Mouse (Mus musculus) embryonic fibroblast, embryonic 13.5 days (primary cell): Measurements from ENCODE around the gene Olr1. TPM values are rescaled to one million over a fixed set of nuclear protein-coding genes. Genes with fewer than 3 reads are reported as not detected.
A peak's percentile ranks its signal among the peaks of the same experiment; 100 is the strongest.

Source experiments
- H3K27ac ChIP-seq: 2 replicates; pipeline ENCODE4 v1.5.1; 2012; ENCODE audit warnings: low read length, control low read depth, inconsistent platforms; ENCODE audit not compliant: insufficient read depth
- H3K4me1 ChIP-seq: 2 replicates; pipeline ENCODE4 v1.6.1; 2011; ENCODE audit warnings: low read length; ENCODE audit not compliant: control insufficient read depth, insufficient read depth
- H3K4me3 ChIP-seq: 2 replicates; pipeline ENCODE4 v1.5.1; 2011; ENCODE audit warnings: mild to moderate bottlenecking, control low read depth, low read length; ENCODE audit not compliant: insufficient read depth
- CTCF ChIP-seq: IDR thresholded peaks from 2 replicates; pipeline ENCODE4 v1.5.1; 2011; ENCODE audit warnings: mild to moderate bottlenecking, control low read depth, low read length, moderate library complexity, borderline replicate concordance; ENCODE audit not compliant: insufficient read depth
- POLR2A ChIP-seq: IDR thresholded peaks from 2 replicates; pipeline ENCODE4 v1.6.1; 2011; ENCODE audit warnings: low read depth, mild to moderate bottlenecking, control low read depth, low read length, moderate library complexity
- polyA plus RNA-seq: library from polyadenylated mRNA; stranded (reverse); fragments of >200 nt; gene quantifications from 2 replicates; pipeline ENCODE4 v1.2.4, GENCODE M21; 2011; ENCODE audit warnings: low read depth; ENCODE audit not compliant: missing spikeins, insufficient read length

The Olr1 gene
- polyA plus RNA-seq, 1 experiment, result 2.9 TPM

GRCm38 (mm10) chr6:129532942-129533860 lies 26.2 kb upstream of the Olr1 start, which contains the start of gene Gabarapl1:
TSS of gene Gabarapl1 (plus strand) at chr6:129533160.
- Histone ChIP-seq H3K27ac (peak within 1 kb of the TSS; percentile 50; the same call in 1 of the 2 replicates), H3K4me1 (peaks cover 12% of the 10 kb centered on the region), H3K4me3 (peak within 1 kb of the TSS; percentile 82)
- TF ChIP-seq CTCF, result no peak
- TF ChIP-seq POLR2A, result peak; percentile 35; the same call in 1 of the 2 replicates

DNA sequence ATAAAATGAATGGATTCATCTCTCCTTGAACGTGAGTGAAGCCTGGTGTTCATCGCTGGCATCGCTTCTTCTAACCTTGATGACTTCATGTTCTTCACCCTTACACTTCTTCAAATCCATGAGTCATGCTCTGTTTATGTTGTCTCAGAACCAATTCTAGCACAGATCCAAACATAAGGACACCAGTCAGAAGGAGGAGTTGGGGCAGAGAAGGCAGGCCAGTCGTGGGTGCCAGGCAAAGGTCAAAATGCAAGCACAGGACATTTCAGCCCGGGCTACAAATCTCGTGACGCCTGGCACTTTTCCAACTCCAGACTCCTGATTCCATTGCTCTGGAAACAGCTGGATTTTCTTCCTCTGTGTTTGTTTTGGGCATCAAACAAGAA lies 25.6 kb upstream of the Olr1 start:
- Histone ChIP-seq H3K27ac (no peak overlapping the region), H3K4me3 (peak overlapping the region; percentile 82), H3K4me1 (peaks cover 12% of the 10 kb centered on the region)
- TF ChIP-seq CTCF (no peak), POLR2A (no peak)

DNA sequence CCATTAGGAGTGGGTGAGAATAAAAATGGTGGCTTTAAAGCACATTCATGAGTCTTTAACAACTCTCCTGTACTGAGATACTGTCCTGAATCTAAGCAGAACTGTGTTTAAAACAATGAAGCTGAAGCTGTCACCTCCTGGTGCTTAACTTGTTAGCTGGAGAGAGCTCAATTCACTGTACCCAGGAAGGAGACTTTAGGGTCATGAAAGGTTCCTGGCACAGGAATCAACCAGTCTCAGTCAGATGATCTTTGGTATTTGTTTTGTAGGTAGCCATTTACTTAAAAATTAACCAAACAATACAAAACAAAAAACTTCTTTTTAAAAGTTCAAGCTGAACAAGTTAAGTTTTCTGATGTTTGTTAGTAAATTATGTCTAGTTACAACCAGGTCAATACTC lies 23.3 kb upstream of the Olr1 start:
- Histone ChIP-seq H3K4me3 (no peak overlapping the region), H3K27ac (no peak overlapping the region), H3K4me1 (peaks cover 6% of the 10 kb centered on the region; the same call in 1 of the 2 replicates)
- TF ChIP-seq CTCF, result no peak
- no peak for TF ChIP-seq POLR2A

DNA sequence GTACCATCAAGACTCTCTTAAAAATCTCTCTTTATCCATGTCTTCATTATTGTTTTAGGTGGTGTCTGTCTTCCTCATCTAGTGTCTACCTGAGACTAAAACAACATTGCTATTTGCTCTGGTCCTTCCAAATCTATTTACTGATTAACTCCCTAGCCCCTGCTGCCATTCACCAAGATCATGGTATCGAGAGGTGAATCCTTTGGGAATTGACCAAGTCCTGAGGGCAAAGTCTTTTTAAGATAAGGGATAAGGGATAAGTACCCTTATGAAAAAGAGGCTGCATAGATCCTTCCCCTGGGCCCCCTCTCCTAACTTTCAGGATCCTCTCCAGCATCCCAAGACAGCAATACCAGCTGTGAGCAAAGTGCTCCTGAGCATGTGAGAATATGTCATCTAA lies 22.6 kb upstream of the Olr1 start:
- 0 out of 2 replicates have a peak, but pooled peaks cover 4% of the 10 kb centered on the region for H3K4me1 ChIP-seq
- no peak overlapping the region for H3K27ac ChIP-seq
- no peak for TF ChIP-seq POLR2A
- TF ChIP-seq CTCF, result no peak
- no peak overlapping the region for H3K4me3 ChIP-seq

DNA sequence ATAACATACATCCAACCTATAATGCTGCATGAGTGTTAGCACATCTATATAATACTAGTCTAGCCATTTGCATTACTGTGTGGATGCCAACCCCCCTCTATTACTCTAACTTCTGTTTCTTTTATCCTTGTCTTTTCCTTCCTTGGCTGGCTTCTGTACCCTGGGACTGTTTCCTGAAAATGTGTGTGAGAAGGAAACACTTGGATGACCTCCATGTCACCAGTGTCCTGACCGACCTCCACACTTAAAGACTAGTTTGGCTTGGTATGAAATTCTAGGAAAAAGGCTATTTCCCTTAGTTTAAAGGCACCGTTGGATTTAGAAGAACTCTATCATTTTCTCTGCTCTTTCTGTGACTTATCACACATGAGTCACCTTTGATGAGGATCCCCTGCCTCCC lies 20.5 kb upstream of the Olr1 start:
- Histone ChIP-seq H3K27ac (no peak overlapping the region), H3K4me1 (0 out of 2 replicates have a peak, but pooled peaks cover under 1% of the 10 kb centered on the region), H3K4me3 (no peak overlapping the region)
- TF ChIP-seq CTCF, result no peak
- no peak for TF ChIP-seq POLR2A

DNA sequence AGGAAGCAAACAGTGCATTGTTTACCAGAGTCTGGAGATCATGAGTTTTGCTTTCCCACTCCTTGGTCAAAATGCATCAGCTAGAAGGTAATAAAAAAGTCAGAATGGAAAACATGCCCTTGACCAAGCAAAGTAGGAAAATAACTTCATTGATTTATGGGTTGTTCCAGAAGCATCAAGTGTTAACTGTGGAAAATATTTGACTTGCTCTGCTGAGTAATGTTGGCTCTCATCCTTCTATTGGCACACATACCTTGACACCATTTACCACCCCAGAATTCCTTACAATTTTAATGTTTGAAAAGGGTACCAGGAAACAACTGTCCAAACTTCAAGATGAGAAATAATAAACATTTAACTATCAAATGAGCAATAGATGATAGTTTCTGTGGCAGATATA lies 19.1 kb upstream of the Olr1 start:
- no peak overlapping the region for H3K27ac ChIP-seq
- H3K4me1 ChIP-seq, result no peaks in the 10 kb centered on the region
- H3K4me3 ChIP-seq, result no peak overlapping the region
- TF ChIP-seq CTCF (no peak), POLR2A (no peak)

DNA sequence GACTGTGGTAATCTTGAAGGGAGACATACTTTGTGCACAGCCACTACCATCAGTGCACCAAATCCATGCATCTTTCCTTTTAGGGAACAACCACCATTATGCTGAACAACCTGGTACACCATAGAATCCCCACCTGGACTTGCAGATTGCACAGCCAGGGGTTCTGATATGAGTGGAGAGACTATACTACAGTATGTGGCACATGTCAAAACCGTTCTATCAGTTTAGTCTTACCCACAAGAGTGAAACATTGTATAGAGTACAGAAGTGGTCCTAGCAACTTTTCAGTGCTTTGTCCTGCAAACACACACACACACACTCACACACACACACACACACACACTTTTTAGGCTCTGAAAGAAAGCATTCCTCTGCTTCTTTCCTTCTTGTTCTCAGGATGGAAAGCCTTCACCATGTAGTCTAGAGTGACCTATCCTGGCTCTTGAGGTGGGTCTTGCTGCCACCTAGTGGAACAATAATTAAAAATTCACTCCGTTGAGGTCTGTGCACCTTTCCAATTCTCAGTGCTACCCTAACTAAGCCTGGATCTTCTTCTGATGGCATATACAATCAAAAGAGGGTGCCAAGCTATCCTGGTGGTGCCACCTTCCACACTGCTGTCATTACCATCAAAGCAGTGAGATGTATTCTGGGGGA lies 10.9 kb upstream of the Olr1 start:
- H3K27ac ChIP-seq, result no peak overlapping the region
- no peak overlapping the region for H3K4me3 ChIP-seq
- peaks cover 7% of the 10 kb centered on the region for H3K4me1 ChIP-seq
- TF ChIP-seq POLR2A (no peak), CTCF (no peak)

DNA sequence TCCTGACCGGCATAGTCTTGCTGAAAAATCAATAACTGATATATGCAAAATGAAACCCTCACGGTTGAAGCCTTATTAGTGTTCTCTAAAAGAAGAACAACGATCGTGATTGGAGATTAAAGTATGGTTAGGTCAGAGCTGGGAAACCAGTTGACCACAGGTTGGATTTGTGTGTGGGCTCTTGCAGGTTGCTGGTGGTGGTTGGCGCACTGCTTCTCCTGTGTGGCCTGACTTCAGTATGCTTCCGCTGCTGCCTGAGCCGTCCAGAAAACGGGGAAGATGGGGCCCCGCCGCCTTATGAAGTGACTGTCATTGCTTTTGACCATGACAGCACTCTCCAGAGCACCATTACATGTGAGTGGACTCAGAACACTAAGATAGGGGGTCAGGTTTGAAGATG lies 9.4 kb upstream of the Olr1 start:
- no peak overlapping the region for H3K27ac ChIP-seq

DNA sequence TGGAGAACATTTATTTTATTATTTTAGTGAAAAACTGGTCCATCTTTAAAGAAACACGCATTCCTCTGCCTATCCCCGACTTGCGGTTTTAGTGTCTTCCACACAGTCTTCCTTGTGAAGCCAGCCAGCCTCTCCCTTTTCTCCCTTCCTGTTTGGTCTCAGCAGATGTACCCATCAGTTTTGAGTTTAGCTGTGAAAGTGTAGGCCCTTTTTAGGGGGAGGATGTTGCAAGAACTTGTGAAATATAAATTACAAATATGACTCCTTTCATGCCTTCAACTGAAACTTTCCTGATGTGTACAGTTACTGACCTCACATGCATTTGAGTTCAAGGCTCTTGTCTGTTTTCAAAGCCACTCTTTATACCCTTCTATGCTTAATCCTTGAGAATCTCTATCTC lies 8.1 kb upstream of the Olr1 start:
- no peak for TF ChIP-seq CTCF
- no peak for TF ChIP-seq POLR2A
- no peak overlapping the region for H3K4me3 ChIP-seq

More for the DNA sequence above, 9.4 kb upstream of the Olr1 start:
- Histone ChIP-seq H3K4me3 (no peak overlapping the region), H3K4me1 (peaks cover 13% of the 10 kb centered on the region)
- TF ChIP-seq POLR2A (no peak), CTCF (no peak)

GRCm38 (mm10) chr6:129514376-129514775 lies 7.4 kb upstream of the Olr1 start:
- Histone ChIP-seq H3K4me1 (peaks cover 19% of the 10 kb centered on the region), H3K27ac (peak overlapping the region; percentile 87; the same call in 1 of the 2 replicates), H3K4me3 (no peak overlapping the region)
- no peak for TF ChIP-seq CTCF
- no peak for TF ChIP-seq POLR2A

More for the DNA sequence above, 8.1 kb upstream of the Olr1 start:
- Histone ChIP-seq H3K4me1 (peaks cover 19% of the 10 kb centered on the region), H3K27ac (no peak overlapping the region)
